Mouse (Mus musculus): ENCODE results near the gene Cnot2. TPM values are rescaled to one million over a fixed set of nuclear protein-coding genes. Genes with fewer than 3 reads are reported as not detected.

Cnot2 gene
- polyA plus RNA-seq, 1 experiment from 2014 or later = 75.8 TPM

DNA sequence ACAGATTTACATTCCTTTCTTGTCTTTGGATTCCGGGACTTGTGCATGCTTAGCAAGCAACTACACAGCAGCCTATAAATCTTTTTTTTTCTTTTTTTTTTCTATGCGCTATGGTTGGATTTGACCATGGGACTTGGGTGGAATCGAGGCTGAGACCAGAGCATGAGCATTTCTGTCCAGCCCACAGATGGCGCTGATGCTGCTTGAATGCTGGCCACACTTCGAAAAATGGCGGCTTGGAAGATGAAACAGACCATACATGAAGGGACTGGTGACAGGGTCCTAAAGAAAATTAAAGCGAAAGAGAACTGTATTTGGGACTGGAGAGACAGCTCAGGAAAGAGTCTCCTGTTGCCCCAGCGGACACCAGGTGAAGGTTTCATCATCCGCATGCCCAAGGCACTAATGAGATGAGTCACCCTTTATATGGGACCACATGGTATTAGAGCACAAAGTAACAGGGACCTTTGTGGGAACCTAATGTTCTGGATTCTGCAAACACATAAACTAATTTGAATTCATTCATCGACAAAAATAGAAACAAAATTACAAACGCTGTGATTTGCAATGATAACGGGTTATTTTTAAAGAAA is 117.5 kb downstream of the Cnot2 start:
- no peaks in the 10 kb centered on the region for H3K36me3 ChIP-seq (ENCODE audit: control insufficient read depth, insufficient read depth, low read length)
- H3K27ac ChIP-seq (ENCODE audit: low read depth, low read length) = no peak overlapping the region
- H3K4me3 ChIP-seq (ENCODE audit: low read depth, low read length) = no peak overlapping the region
- no peaks in the 10 kb centered on the region for H3K4me1 ChIP-seq (ENCODE audit: control insufficient read depth, insufficient read depth, low read length)
- H3K27me3 ChIP-seq (ENCODE audit: control insufficient read depth, insufficient read depth, low read length) = no peaks in the 10 kb centered on the region
- ATAC-seq (replicated peaks; ENCODE audit: insufficient number of reproducible peaks, low FRiP score, low TSS enrichment) = no peak
- WGBS (ENCODE audit: insufficient replicate concordance) = 85% methylated on average over 12 of the region's 12 CpGs
- no peak overlapping the region for H3K4me2 ChIP-seq
- no peaks in the 10 kb centered on the region for H3K9me3 ChIP-seq (replicated peaks; ENCODE audit: control insufficient read depth, low read length)
- H3K9ac ChIP-seq (ENCODE audit: low read depth, low read length) = no peak overlapping the region

DNA sequence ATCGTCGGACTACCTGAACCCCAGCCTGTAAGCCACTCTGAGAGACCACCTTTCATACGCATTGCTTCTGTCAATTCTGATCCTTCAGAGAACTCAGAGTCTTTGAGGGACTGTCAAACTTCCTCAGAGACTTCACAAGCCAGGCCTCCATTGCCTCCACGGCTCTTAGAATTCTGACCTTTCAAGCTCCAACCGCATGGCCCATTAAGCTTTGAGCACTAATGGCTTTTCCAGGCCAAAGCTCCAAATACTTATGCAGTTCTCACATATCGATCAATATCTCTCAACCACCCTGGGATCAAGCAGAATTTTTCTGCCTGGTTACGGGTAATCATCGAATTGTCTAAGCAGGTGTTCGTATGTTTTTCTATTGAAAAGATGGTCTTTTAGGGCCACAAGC is 119.9 kb downstream of the Cnot2 start:
- Histone ChIP-seq H3K27ac (ENCODE audit: low read depth, low read length) (no peak overlapping the region), H3K9me3 (replicated peaks; ENCODE audit: control insufficient read depth, low read length) (no peaks in the 10 kb centered on the region), H3K27me3 (ENCODE audit: control insufficient read depth, insufficient read depth, low read length) (no peaks in the 10 kb centered on the region), H3K9ac (ENCODE audit: low read depth, low read length) (no peak overlapping the region), H3K36me3 (ENCODE audit: control insufficient read depth, insufficient read depth, low read length) (no peaks in the 10 kb centered on the region), H3K4me2 (no peak overlapping the region), H3K4me3 (ENCODE audit: low read depth, low read length) (no peak overlapping the region), H3K4me1 (ENCODE audit: control insufficient read depth, insufficient read depth, low read length) (no peaks in the 10 kb centered on the region)
- no peak for ATAC-seq (replicated peaks; ENCODE audit: insufficient number of reproducible peaks, low FRiP score, low TSS enrichment)
- WGBS (ENCODE audit: insufficient replicate concordance) = 92% methylated on average over 9 of the region's 9 CpGs

DNA sequence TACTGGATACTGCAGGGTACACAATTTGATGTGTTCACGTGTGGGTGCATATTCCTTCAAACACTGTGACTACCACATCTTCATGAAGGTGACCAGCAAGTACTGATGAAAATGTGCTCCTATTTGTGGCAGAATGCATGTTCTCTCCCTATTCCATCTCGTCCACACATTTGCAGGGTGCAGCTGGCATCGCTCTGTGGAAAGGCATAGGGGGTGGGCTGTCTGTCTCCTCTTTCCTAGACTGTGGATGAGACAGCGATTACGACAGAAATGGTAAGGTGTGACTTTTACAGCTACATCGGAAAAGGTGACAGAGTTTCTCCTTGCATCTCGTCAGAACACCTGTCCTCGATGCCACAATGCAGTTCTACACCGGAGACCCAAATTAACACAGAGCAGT is 122.5 kb downstream of the Cnot2 start:
- Histone ChIP-seq H3K9me3 (replicated peaks; ENCODE audit: control insufficient read depth, low read length) (no peaks in the 10 kb centered on the region), H3K36me3 (ENCODE audit: control insufficient read depth, insufficient read depth, low read length) (no peaks in the 10 kb centered on the region), H3K4me1 (ENCODE audit: control insufficient read depth, insufficient read depth, low read length) (no peaks in the 10 kb centered on the region), H3K4me3 (ENCODE audit: low read depth, low read length) (no peak overlapping the region), H3K27me3 (ENCODE audit: control insufficient read depth, insufficient read depth, low read length) (no peaks in the 10 kb centered on the region), H3K4me2 (no peak overlapping the region), H3K9ac (ENCODE audit: low read depth, low read length) (no peak overlapping the region), H3K27ac (ENCODE audit: low read depth, low read length) (no peak overlapping the region)
- whole genome bisulfite sequencing (ENCODE audit: insufficient replicate concordance) = 84% methylated on average over 9 of the region's 9 CpGs
- no peak for ATAC-seq (replicated peaks; ENCODE audit: insufficient number of reproducible peaks, low FRiP score, low TSS enrichment)

DNA sequence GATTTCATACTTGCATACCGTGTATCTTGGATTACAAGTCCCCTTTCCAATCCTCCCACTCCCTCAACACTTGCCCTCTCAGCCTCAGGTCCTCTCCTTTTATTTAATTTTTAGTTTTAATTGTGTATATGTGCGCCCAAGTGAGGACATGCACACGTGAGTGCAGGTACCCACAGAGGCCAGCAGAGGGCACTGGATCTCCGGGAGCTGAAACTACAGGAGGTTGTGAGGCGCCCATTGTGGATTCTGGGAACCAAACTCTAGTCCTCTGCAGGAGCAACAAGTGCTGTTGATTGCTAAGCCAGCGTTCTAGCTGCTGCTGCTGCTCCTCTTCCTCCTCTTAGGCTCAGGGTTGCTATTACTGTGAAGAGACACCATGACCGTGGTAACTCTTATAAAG is 128.5 kb downstream of the Cnot2 start:
- ATAC-seq (replicated peaks; ENCODE audit: insufficient number of reproducible peaks, low FRiP score, low TSS enrichment) = no peak
- H3K36me3 ChIP-seq (ENCODE audit: control insufficient read depth, insufficient read depth, low read length) = no peaks in the 10 kb centered on the region
- WGBS (ENCODE audit: insufficient replicate concordance) = 92% methylated on average over 7 of the region's 7 CpGs

DNA sequence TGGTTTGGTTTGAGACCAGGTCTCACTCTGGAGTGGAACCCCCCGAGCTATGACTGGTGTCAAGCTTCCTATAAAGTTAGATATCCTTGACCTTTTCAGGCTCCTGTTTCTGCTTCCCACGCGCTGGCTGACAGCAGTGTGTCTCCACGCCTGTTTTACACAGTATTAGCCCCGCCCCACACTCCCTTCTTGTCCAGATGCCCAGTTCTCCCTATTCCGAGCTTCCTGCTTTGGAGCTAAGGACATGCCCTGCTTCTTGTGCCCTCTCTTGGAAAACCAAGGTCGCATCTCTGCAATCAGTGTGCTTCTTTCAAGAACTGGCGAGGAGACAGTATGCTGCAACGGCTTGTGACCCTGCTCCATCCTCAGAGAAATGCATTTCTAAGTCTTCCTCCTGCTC is 130.7 kb downstream of the Cnot2 start:
- ATAC-seq (replicated peaks; ENCODE audit: insufficient number of reproducible peaks, low FRiP score, low TSS enrichment) = no peak
- 66% methylated on average over 9 of the region's 9 CpGs for WGBS (ENCODE audit: insufficient replicate concordance)
- Histone ChIP-seq H3K36me3 (ENCODE audit: control insufficient read depth, insufficient read depth, low read length) (no peaks in the 10 kb centered on the region), H3K4me2 (no peak overlapping the region), H3K4me3 (ENCODE audit: low read depth, low read length) (no peak overlapping the region), H3K9ac (ENCODE audit: low read depth, low read length) (no peak overlapping the region), H3K4me1 (ENCODE audit: control insufficient read depth, insufficient read depth, low read length) (no peaks in the 10 kb centered on the region), H3K27ac (ENCODE audit: low read depth, low read length) (no peak overlapping the region), H3K9me3 (replicated peaks; ENCODE audit: control insufficient read depth, low read length) (no peaks in the 10 kb centered on the region), H3K27me3 (ENCODE audit: control insufficient read depth, insufficient read depth, low read length) (no peaks in the 10 kb centered on the region)

More for the DNA sequence above, 128.5 kb downstream of the Cnot2 start:
- Histone ChIP-seq H3K4me3 (ENCODE audit: low read depth, low read length) (no peak overlapping the region), H3K9me3 (replicated peaks; ENCODE audit: control insufficient read depth, low read length) (no peaks in the 10 kb centered on the region), H3K4me1 (ENCODE audit: control insufficient read depth, insufficient read depth, low read length) (no peaks in the 10 kb centered on the region), H3K27me3 (ENCODE audit: control insufficient read depth, insufficient read depth, low read length) (no peaks in the 10 kb centered on the region), H3K9ac (ENCODE audit: low read depth, low read length) (no peak overlapping the region), H3K4me2 (no peak overlapping the region), H3K27ac (ENCODE audit: low read depth, low read length) (no peak overlapping the region)

DNA sequence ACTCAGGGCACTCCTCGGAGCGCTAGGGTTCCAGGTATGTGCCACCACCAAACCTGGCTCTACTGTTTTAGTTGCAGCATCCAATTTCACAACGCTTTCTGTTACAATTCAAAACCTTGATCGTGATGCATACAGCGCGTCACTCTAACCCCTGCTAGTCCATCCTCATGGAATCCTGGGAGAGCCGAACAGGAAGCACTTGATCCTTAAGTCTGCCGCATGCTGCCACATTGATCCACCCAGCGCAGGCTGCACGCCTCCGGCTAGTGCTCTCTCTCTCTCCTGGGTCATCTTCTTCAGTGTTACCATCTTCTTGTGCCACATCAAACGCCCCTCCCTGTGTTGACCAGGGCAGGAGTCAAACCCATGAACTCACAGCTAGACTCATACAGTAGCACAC is 133.1 kb downstream of the Cnot2 start:
- Histone ChIP-seq H3K27ac (ENCODE audit: low read depth, low read length) (no peak overlapping the region), H3K4me3 (ENCODE audit: low read depth, low read length) (no peak overlapping the region), H3K9ac (ENCODE audit: low read depth, low read length) (no peak overlapping the region), H3K4me1 (ENCODE audit: control insufficient read depth, insufficient read depth, low read length) (no peaks in the 10 kb centered on the region), H3K4me2 (no peak overlapping the region), H3K9me3 (replicated peaks; ENCODE audit: control insufficient read depth, low read length) (no peaks in the 10 kb centered on the region), H3K36me3 (ENCODE audit: control insufficient read depth, insufficient read depth, low read length) (no peaks in the 10 kb centered on the region), H3K27me3 (ENCODE audit: control insufficient read depth, insufficient read depth, low read length) (no peaks in the 10 kb centered on the region)
- WGBS (ENCODE audit: insufficient replicate concordance) = 92% methylated on average over 12 of the region's 12 CpGs
- no peak for ATAC-seq (replicated peaks; ENCODE audit: insufficient number of reproducible peaks, low FRiP score, low TSS enrichment)

DNA sequence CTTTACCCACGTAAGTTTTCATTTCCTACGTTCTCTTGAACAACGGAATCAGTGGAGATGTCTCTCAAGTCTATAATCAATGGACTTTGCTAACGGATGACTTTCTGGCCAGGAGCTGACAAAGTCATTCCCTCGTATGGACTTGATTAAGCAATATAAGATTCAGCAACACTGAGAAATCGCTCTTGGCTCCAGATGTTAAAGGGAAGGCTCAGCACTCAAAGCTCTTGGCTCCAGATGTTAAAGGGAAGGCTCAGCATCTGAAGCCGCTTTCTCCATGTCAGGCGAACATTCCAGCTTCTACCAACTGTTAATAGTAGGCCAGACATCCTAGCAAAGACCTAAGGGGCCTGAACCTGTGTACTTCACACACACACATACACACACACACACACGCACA is 134.1 kb downstream of the Cnot2 start:
- Histone ChIP-seq H3K36me3 (ENCODE audit: control insufficient read depth, insufficient read depth, low read length) (no peaks in the 10 kb centered on the region), H3K27me3 (ENCODE audit: control insufficient read depth, insufficient read depth, low read length) (no peaks in the 10 kb centered on the region), H3K9me3 (replicated peaks; ENCODE audit: control insufficient read depth, low read length) (no peaks in the 10 kb centered on the region), H3K9ac (ENCODE audit: low read depth, low read length) (no peak overlapping the region), H3K27ac (ENCODE audit: low read depth, low read length) (no peak overlapping the region), H3K4me2 (no peak overlapping the region), H3K4me3 (ENCODE audit: low read depth, low read length) (no peak overlapping the region), H3K4me1 (ENCODE audit: control insufficient read depth, insufficient read depth, low read length) (no peaks in the 10 kb centered on the region)
- ATAC-seq (replicated peaks; ENCODE audit: insufficient number of reproducible peaks, low FRiP score, low TSS enrichment) = no peak
- 84% methylated on average over 9 of the region's 9 CpGs for WGBS (ENCODE audit: insufficient replicate concordance)

DNA sequence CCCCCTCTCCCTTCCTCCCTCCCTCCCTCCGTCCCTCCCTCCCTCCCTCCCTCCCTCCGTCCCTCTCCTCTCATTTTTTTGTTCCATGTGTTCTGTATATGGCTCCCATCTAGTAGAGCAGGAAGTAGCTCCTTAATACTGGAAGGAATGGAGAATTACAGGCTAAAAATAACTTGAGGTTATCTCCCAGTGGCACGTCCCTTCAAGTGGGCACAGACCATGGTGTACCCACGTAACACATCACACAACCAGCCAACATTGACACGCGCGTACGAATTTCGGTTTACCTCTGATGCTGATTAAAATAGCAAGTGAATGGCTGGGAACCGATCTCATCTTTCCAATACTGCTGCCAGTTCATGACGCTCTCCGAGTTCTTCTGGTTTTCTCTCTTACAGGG is 135.3 kb downstream of the Cnot2 start:
- no peak for ATAC-seq (replicated peaks; ENCODE audit: insufficient number of reproducible peaks, low FRiP score, low TSS enrichment)
- Histone ChIP-seq H3K4me3 (ENCODE audit: low read depth, low read length) (no peak overlapping the region), H3K27me3 (ENCODE audit: control insufficient read depth, insufficient read depth, low read length) (no peaks in the 10 kb centered on the region), H3K9me3 (replicated peaks; ENCODE audit: control insufficient read depth, low read length) (no peaks in the 10 kb centered on the region), H3K4me1 (ENCODE audit: control insufficient read depth, insufficient read depth, low read length) (no peaks in the 10 kb centered on the region), H3K36me3 (ENCODE audit: control insufficient read depth, insufficient read depth, low read length) (no peaks in the 10 kb centered on the region), H3K27ac (ENCODE audit: low read depth, low read length) (no peak overlapping the region), H3K9ac (ENCODE audit: low read depth, low read length) (no peak overlapping the region), H3K4me2 (no peak overlapping the region)
- WGBS (ENCODE audit: insufficient replicate concordance) = 76% methylated on average over 11 of the region's 12 CpGs

DNA sequence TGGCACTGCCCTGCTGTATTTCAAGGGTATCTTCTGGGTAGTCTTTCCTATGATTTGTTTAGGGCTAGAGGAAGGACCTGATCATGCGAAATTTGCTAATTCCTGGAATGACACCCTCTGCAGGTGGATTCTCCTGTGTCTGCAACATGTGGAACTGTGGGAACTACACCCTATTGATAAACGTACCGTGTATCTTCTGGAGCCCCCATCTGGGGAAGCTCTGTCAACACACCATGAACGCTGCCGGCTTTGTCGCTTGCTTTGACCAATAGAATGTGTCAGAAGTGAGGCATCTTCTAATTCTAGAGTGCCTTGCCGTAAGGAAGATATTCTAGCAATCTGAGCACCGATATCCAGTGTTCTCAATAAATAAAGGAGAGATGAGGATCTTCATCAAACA is 136.5 kb downstream of the Cnot2 start:
- 83% methylated on average over 8 of the region's 8 CpGs for WGBS (ENCODE audit: insufficient replicate concordance)

More for the DNA sequence above, 136.5 kb downstream of the Cnot2 start:
- Histone ChIP-seq H3K27ac (ENCODE audit: low read depth, low read length) (no peak overlapping the region), H3K4me2 (no peak overlapping the region), H3K4me1 (ENCODE audit: control insufficient read depth, insufficient read depth, low read length) (no peaks in the 10 kb centered on the region), H3K4me3 (ENCODE audit: low read depth, low read length) (no peak overlapping the region), H3K27me3 (ENCODE audit: control insufficient read depth, insufficient read depth, low read length) (no peaks in the 10 kb centered on the region), H3K9me3 (replicated peaks; ENCODE audit: control insufficient read depth, low read length) (no peaks in the 10 kb centered on the region), H3K9ac (ENCODE audit: low read depth, low read length) (no peak overlapping the region), H3K36me3 (ENCODE audit: control insufficient read depth, insufficient read depth, low read length) (no peaks in the 10 kb centered on the region)
- ATAC-seq (replicated peaks; ENCODE audit: insufficient number of reproducible peaks, low FRiP score, low TSS enrichment) = no peak

Data from heart, embryonic 11.5 days (tissue).